Mouse (Mus musculus): ENCODE results near the gene Hoxd10.

DNA sequence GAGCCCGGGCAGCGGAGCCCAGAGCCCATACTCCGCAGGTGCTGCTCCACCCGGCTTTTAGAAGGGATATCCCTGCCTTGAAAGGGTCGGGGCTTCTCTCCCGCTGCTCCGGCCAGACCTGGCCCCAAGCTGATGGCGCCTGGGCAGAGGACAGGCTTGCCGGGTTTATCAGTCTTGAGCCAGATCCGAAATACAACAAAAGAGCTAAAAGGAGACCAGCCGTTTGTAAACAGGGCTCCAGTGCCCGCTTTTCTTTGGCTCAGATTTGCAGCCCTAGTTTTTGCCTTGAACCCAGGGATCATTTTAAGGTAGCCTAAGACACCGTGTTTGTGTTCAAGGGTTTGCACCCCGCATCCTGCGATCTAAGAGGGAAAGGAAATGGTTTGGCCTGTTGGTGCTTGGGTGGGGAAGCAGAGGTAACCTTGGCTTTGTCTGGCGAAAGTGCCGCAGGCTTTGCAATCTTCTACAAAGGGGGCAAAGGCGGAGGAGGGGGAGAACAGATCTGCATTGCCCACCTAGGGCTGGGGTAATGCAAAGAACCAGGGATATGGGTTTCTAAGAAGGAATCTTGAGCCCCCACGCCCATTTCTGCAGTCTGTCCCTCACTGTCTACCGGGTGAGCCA, 1.2 kb downstream of the Hoxd10 start:
- TF ChIP-seq CTCF (conservative IDR thresholded peaks at IDR 0.05; ENCODE audit: low read length) (no peak), POU5F1 (IDR thresholded peaks at IDR 0.05; ENCODE audit: borderline replicate concordance, low read length) (no peak), NANOG (IDR thresholded peaks at IDR 0.05; ENCODE audit: borderline replicate concordance, low read length) (no peak)

Data from E14TG2a.4 (cell line).